ENCODE assay signal across 7 mouse cellular contexts in genomic region chr5:34636481-34637287, GRCm38 (mm10). TPM values are rescaled to one million over a fixed set of nuclear protein-coding genes. Genes with fewer than 3 reads are reported as not detected.
DNase-seq lines count a peak whose midpoint lies in the region; ATAC-seq and TF ChIP-seq lines count a peak whose summit lies in the region.

TSS of gene Mfsd10 (minus strand) at chr5:34637212.

- no peaks in the 10 kb centered on the region for H3K27me3 ChIP-seq in intestine, postnatal 0 days (replicated peaks; ENCODE audit: control insufficient read depth, insufficient read depth, low read length)
- H3K27me3 ChIP-seq in midbrain, embryonic 12.5 days: 0 out of 2 replicates have a peak, but pooled peaks cover 3% of the 10 kb centered on the region

- peak; percentile 69 for TF ChIP-seq CTCF in intestine, postnatal 0 days (IDR thresholded peaks at IDR 0.05; ENCODE audit: low read depth)

- H3K9ac ChIP-seq in intestine, postnatal 0 days (ENCODE audit: low read depth, low read length): peak within 1 kb of the TSS; percentile 54
- peak within 1 kb of the TSS; percentile 74 for H3K9ac ChIP-seq in midbrain, embryonic 12.5 days (replicated peaks)

- H3K4me1 ChIP-seq in intestine, postnatal 0 days (replicated peaks; ENCODE audit: control insufficient read depth, insufficient read depth, low read length): 0 out of 2 replicates have a peak, but pooled peaks cover 3% of the 10 kb centered on the region
- peaks cover 12% of the 10 kb centered on the region for H3K4me1 ChIP-seq in midbrain, embryonic 12.5 days

- peaks cover 61% of the 10 kb centered on the region for H3K36me3 ChIP-seq in intestine, postnatal 0 days (ENCODE audit: control insufficient read depth, insufficient read depth)
- peaks cover 77% of the 10 kb centered on the region for H3K36me3 ChIP-seq in midbrain, embryonic 12.5 days

- peak within 1 kb of the TSS; percentile 95 for H3K4me2 ChIP-seq in intestine, postnatal 0 days (replicated peaks; ENCODE audit: low read depth)
- peak within 1 kb of the TSS; percentile 91 for H3K4me2 ChIP-seq in midbrain, embryonic 12.5 days (replicated peaks)

- H3K4me3 ChIP-seq in intestine, postnatal 0 days (ENCODE audit: low read depth, low read length): peak within 1 kb of the TSS; percentile 64
- H3K4me3 ChIP-seq in midbrain, embryonic 12.5 days: peak within 1 kb of the TSS; percentile 58

- under 1% methylated on average over 48 of the region's 48 CpGs for WGBS in intestine, postnatal 0 days
- under 1% methylated on average over 48 of the region's 48 CpGs for WGBS in midbrain, embryonic 12.5 days

- ATAC-seq in intestine, postnatal 0 days: peak; percentile 85
- ATAC-seq in midbrain, embryonic 12.5 days (ENCODE audit: low FRiP score, low read depth): peak; percentile 88

- DNase-seq in adrenal gland, adult 8-10 months: peak; percentile 76
- DNase-seq in embryo, embryonic 9.5 days (ENCODE audit: extremely low spot score): peak; percentile 81
- DNase-seq in gastrocnemius, postnatal 4 days (ENCODE audit: low spot score in 2 of 2): peak; percentile 68 to 83
- peak; percentile 84 for DNase-seq in left cerebral cortex, postnatal 4 days
- DNase-seq in spleen, adult 12 weeks (ENCODE audit: low spot score): peak; percentile 60

- no peaks in the 10 kb centered on the region for H3K9me3 ChIP-seq in intestine, postnatal 0 days (ENCODE audit: control insufficient read depth)
- H3K9me3 ChIP-seq in midbrain, embryonic 12.5 days: no peaks in the 10 kb centered on the region

- intact Hi-C loops in left cerebral cortex, postnatal 4 days (cut with DNase I): no loop called here

- H3K27ac ChIP-seq in intestine, postnatal 0 days (ENCODE audit: low read depth, low read length): peak within 1 kb of the TSS; percentile 67
- H3K27ac ChIP-seq in midbrain, embryonic 12.5 days (replicated peaks): peak within 1 kb of the TSS; percentile 79

RNA-seq across cellular contexts. Expression of gene Mfsd10, which starts in this region (rescaled TPM):
- total RNA-seq in adrenal gland, adult 8-10 months (2022): 10 to 100 TPM; 29.6 to 54.5 (median 45.8) TPM
- 10 to 100 TPM; 30.7 to 31.8 TPM for total RNA-seq in gastrocnemius, postnatal 4 days (2021)
- polyA plus RNA-seq in intestine, postnatal 0 days (2015; fragmentation: Nextera tagmentation; extraction: Ambion mirVana): 27.9 and 31.4 TPM in 2 replicates
- 10 to 100 TPM; 68.9 to 81.6 TPM for total RNA-seq in left cerebral cortex, postnatal 4 days (2021)
- polyA plus RNA-seq in midbrain, embryonic 12.5 days (2016; fragmentation: Nextera tagmentation; extraction: Ambion mirVana): 73.7 and 89.0 TPM in 2 replicates

Comparison
In these comparisons a context has a peak if more than half of its experiments do, and no peak if none do; other contexts are left out.
1. Peak in every context shown above with its lines: DNase-seq, ATAC-seq, H3K4me3 ChIP-seq and H3K27ac ChIP-seq.